Mouse (Mus musculus): ENCODE results near the gene Ddx17.

Gene Ddx17

DNA sequence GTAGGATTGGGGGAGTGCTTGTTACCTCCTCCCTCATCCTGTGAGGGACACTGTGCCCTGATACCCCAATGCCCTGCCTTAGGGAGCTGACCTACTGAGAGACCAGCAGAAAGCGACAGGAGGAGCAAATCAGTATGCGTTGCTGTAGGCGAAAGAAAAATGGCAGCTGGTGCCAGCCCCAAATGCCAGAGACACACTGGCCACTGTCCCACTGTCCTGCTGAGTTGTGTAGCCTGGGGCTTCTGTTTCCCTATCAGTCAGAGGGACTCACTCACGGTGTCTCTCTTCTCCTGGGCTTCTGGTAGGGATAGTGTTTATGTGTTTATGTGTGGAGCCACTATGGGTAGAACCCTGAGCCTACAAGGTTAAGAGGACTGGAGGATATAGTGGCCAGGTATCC lies 28.8 kb downstream of the Ddx17 start:
- no peak for DNase-seq

DNA sequence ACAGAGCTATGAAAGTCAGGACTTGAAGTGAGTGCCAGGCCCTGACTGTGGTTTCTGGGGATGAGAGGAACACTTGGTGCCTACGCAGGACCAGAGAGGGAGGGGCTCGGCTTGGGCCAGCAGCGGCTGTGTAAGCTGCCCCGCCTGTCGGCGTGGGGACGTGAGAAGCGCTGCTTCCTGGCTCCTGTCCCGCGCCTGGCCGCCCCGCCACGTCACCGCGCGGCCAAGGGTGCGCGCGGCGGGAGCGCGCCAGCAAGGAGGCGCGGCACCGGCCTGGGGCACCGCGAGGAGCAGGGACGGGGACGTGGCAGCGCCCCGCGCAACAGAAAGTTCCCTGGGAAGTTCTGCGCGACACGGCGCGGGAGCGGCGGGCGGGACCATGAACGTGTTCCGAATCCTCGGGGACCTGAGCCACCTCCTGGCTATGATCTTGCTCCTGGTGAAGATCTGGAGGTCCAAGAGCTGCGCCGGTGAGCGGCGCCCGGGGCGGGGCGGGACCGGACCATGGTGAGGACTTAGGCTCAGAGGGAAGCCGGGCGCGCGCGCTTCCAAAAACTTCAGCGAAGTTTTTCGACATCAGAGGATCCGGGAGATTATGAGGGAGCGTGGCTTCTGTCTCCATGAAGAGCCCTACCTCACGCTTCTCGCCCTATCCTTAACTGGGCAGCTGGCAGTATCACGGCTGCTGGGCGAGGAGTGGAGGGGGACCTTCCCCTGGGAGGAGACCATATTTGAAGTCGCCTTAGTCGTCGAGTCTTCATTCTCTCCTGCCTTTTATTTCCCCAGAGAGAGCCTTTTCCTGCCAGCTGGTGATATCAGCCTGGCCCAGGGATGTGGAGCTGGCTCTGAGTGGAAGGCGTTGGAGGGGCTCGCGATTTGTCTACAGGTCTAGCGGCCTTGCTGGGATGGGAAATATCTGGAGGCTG lies 30.1 kb downstream of the Ddx17 start, which contains the start of gene Kdelr3:
TSS of gene Kdelr3 (plus strand) at position 241 of the 926 bp plus-strand sequence.
- DNase-seq: peak; percentile 25 to 43

DNA sequence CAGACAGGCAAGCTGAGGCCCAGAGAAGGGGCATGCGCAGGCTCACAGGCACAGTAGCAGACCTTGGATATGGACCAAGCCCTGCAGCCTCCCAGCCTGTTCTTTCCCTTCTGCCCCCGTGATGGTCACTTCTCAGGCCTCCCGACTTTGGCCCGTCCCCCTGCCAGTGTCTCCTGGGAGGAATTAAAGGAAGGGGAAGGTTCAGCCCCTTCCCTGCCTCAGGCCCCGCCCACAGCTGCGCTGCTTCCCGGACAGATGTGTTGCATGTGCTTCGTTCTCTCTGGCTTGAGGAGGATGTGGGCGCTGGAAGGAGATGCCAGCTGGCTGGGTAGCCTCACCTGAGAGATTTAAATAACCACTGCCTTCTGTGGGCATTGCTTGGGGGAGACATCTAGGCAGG lies 32.6 kb downstream of the Ddx17 start:
- DNase-seq: no peak

DNA sequence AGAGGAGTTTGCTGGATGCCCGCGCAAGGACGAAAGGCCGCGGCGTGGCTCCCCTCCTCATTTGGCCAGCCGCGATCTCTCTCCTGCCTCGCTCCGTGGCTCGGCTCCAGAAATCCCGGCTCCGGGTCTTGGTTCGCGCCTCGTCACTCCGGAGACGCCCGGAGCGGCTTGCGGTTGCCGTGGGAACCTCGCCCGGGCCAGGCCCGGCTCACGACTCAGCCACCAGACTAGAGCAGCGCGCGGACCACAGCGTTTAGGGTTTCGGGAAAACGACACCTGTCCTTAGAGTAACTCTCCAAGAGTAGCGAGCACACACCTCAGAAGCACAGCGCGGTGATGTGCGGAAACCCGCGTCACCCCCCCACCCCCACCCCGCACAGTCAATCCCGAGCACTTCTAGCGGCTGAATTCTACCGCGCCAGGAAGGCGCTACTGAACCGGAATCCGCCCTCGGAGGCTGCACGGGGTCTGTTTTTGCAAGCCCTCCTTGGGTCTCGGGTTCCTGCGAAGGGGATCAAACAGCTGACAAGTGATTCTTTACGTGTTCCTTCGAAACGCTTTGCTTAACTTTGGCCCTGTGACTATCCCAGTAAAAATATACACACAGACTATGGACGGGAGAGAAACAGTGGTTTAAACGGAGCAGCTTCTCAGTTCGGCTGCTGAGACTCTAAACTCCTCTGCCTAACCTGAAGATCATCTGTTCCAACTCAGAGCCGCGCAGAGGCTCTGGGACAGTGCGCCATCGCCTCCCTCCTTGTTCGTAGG lies 34.8 kb downstream of the Ddx17 start:
- DNase-seq: peak; percentile 69 to 78

DNA sequence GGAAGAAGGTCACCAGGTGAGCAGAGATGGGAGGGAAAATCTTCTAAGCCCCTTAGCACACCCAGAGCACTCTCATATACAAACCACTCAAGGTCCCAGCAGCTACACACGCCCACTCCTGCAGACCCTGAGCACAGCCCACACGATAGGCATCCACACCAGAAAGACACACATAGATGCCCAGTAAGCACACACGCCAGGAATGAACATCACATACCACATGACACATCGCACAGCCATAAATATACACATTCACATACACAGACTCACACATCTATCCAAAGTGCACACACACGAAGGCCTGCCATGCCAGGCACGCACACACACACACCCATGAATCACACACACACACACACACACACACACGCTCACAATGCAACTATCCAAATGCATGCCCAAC lies 36.1 kb downstream of the Ddx17 start:
- no peak for DNase-seq

DNA sequence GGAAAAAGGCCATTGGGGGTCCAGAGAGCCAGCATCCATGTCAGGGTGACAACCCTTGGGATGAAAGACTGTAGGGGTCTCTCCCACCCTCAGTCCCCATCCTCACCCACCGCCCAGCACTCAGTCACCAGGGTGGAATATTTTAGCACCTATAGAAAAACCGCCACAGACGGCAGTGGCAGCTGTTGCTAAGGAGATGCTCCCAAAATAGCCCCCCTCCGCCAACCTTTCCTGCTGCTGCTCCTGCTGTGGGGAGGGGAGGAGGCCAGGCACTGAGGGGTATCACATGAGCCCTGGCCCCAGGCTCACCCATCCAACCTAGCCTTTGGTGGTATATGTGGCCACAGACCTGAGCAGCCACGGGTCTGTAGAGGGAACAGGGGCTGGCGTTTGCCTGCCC lies 36.5 kb downstream of the Ddx17 start:
- DNase-seq: no peak

DNA sequence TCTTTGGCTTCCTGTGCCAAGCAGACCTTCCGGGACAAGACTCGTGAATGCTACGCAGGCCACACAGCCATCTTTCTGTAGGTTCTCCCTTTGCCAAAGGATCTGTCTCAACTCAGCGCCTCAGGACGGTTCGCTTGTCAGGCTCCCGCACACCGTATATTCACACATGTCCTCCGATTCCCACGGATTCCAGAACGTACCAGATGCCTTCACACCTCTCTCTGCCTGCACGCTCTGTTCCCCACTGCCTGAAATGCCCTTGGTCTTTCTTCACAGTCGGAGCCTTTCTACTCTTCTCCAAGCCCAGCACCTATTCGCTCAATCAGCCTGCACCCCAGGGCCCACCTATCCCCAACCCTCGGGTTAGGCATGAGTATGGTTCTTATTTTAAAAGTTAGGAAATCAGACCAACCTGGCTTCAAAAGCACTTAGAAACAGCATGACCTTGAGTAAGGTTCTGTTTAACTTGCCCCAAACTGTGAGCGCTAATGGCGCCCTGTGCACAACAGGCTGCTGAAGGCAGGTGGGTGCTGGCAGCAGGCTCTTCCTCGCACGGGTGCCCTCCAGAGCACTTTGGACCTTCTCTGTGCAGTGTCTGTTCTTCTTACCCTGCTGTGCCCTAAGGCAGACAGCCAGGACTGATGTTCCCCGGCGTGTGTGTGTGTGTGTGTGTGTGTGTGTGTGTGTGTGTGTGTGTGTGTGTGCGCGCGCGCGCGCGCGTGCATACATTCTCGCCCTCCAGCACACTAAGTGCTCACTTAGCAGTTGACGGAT lies 39.3 kb downstream of the Ddx17 start:
- peak; percentile 61 to 70 for DNase-seq

DNA sequence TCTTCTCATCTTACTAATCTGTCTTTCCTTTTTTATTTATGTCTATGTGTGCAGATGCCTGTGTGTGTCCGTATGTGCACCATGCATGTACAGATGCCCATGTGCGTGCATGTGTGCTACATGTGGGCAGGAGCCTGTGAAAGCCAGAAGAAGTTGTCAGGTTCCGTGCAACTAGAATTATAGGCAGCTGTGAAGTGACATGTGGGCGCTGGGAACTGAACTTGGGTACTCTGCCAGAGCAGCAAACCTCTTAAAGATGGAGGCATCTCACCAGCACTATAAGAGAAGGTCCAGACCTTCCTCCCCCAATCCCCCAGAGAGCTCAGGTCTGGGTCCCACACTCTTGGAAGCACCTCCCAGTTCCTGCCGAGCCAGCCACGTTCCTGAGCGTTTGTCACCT lies 40.1 kb downstream of the Ddx17 start:
- no peak for DNase-seq

DNA sequence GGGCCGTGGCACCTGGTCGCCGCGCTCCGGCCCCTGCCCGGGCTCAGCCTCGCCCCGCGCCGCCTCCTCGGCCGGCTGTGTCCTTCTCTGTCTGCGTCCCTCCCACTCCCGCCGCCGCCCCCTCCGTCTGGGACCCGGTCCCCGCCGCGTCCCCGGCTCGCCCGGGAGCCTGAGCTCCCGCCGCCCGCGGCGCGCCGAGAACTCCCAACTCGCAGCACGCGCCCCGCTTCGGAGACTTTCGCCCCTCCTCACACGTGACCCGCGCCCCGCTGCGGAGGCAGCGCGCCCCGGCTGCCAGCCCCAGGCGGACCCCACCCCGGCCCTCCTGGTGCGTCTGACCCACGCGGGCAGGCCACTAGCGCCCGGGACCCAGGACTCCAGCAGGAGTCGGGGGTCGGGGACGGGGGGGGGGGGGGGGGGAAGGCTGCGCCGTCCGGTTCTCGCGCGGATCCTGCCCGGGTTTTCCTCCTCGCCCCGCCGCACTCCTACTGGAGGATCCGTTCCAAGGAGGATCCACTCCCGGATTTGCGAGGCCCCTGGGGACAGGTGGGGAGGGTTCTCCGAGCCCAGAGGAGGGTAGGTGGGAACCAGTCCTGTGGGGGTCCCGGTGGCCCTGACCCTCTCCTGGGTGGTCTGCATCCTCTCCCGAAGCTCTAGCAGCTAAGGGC lies 40.8 kb downstream of the Ddx17 start:
- peak in 1 of 2 experiments; percentile 50 for DNase-seq

DNA sequence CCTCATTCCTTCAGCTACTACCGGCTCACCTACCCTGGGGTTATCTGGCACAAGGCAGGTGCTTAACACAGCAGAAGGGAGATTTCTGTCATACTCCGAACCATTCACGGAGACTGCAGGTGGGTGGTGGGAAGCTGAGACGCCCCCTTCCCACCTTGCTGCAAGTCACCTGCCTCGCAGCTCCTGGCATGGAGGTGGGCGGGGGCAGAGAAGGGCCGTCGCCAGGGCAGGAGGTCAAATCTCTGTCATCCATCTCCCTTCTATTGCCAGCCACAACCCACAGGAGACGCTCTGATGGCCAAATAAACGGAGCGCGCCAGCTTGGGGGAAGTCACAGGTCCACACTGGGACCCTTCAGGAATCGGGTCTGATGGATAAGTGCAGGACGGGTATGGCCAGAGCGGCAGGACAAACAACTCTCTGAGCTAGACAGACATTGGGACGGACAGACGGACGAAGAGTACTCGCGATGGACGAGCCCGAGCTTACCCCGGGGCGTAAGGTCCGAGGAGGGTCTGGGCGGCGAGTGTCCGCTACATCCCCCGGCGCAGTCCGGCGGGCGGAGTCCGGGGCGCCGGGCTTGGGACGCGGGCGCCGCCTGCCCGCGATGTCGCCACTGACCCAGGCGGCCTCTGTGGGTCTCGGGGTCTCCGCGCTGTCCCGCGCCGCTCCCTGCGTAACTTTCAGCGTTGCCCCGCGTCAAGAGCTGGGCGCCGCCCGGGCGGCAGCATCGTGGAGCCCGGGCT lies 41.7 kb downstream of the Ddx17 start, which contains the start of gene Kcnj4:
TSS of gene Kcnj4 (minus strand) at position 535 of the 746 bp plus-strand sequence.
- DNase-seq: no peak

DNA sequence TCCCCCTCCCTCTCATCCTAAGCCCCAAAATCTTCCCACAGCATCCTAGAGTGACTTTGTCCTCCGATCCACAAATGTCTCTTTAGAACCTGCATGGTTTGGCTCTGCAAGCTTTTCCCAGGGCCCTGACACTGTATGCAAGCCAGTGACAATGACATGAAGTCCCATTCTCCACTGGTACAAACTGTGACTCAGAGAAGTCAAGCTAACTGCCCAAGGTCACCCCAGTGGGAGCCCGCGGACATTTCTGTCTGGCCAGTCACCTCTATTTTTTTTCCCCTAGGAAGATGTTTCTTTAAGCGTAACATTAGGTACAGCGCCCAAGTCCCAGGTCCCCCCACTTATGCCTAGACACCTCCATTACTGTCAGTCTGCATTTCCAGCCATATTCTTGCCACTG lies 43.1 kb downstream of the Ddx17 start:
- DNase-seq: no peak

DNA sequence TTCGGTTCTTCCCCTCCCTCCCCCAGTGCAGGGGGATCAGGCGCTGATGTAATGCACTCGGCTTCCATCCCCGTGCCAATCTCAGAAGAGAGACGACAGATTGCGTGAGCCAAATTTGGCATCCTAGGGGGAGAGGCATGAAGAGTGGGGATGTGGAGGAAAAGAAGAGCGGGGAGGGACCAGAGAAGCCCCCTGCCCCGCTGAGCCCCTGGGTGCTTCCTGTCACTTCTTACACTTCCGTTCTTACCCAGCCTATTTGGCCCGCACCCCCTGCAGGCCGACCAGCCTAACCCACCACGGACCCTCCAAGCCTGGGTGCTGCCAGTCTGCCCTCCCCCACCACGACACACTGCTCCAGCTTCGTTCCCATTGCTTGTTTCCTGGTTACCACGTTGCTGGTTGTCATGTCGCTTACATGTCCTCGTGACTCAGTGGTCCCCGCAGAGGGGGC lies 43.6 kb downstream of the Ddx17 start:
- no peak for DNase-seq

DNA sequence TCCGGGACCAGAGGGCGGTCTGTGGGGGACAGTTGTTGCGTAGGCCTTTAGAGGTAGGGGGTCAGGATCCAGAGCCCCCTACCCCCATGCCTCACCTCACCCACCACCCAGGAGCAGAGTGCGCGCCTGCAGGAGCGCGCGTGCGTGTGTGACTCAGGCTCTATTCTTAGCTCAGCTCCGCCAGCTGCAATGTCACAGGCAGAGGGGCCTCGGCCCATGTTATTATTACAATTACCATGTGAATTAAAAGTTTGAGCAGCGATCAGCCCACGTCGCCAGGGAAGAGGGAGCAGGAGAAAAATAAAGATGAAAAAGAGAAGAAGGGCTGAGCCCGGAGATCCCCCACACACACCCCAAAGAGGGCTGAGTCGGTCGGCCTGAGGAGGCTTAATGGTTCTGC lies 46.4 kb downstream of the Ddx17 start:
- DNase-seq: no peak

DNA sequence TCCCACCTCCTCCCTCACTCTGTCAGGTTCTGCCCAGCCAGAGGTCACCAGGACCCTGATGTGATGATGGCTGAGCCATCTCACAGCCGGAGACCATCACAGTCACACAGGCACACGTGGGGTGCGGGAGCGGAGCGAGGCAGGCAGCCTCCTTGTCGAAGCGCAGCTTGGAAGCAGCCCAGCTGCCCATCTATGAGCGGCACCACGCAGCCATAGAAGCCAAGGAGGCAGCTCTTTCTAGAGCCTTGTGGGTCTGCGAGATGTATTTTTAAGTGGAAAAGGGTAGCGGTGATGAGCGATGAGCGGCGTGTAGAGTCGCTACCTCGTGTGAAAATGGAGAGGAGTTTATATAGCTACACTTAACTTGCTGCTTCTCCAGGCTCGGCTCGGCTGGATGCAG lies 53.0 kb downstream of the Ddx17 start:
- no peak for DNase-seq

DNA sequence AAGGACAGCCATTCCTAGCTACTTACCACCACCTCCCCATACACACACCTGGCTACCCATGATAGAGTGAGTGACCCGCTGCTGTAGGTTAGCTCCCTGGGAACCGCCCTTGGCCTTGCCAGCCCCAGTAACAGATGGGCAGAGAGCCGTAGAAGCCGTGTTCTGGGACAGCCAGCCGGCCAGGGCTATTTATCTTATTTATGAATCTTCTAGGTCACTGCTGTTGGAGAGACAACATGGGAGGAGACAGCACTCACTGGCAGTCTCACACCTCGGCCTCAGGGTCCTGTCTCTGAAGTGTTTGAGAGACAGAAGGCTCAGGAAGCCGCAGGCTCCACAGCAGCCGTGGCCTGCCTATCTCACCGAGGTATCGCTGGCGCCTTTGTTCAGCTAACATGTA lies 57.1 kb downstream of the Ddx17 start:
- no peak for DNase-seq

DNA sequence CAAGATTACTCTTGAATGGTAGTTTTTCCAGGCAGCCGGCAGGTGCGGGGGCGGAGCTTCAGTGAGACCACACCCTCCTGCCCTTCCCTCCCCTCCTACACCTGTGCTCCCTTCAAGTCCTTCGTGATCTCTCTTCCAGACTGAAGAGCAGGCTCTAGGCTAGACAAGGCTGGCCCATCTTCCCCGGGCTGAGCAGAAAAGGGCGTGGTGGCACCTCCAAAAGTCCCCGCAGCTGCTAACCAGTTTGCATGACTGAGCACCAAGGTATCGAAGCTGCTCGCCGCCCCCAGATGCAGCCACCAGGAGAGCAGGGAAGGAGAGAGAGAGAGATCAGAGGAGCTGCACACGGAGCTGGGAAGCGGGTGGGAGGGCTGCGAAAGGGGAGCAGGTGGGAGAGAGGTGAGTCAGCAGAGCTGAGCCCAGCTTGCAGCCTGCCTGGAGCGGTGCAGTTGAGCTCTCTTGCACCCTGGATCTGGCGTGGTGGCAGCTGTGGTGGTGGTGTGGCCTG lies 65.3 kb downstream of the Ddx17 start:
- no peak for DNase-seq
